Mouse (Mus musculus): ENCODE measurements around the gene Arsg. TPM values are rescaled to one million over a fixed set of nuclear protein-coding genes. Genes with fewer than 3 reads are reported as not detected.

The Arsg gene
- polyA plus RNA-seq, 1 experiment from 2014 or later: 2.4 TPM

DNA sequence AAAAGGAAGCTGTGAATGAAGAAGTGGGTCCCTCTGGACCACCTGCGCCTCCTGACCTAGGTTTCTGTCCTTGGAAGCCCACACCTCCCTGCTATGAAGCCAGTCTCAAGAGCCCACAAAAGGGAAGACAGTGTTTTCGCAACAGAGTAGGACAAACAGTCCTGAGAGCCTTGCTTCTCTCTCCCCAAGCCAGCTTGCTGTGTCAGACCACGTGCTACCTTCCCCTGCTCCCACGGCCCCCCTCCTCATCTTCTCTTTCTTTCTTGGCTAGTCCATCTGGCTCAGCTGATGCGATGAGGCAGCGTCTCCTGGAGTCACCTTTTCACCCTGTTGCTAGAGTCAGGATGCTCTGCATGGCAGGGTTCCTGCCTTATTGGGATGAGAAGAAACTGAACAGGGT, 66.1 kb downstream of the Arsg start:
- no peak overlapping the region for H3K4me3 ChIP-seq (replicated peaks)
- 52% methylated on average over 6 of the region's 6 CpGs for WGBS
- H3K4me2 ChIP-seq: no peak overlapping the region
- H3K9me3 ChIP-seq: no peaks in the 10 kb centered on the region
- H3K4me1 ChIP-seq: peaks cover 6% of the 10 kb centered on the region; the same call in 1 of the 2 replicates
- H3K27me3 ChIP-seq: no peaks in the 10 kb centered on the region
- H3K9ac ChIP-seq: no peak overlapping the region
- no peaks in the 10 kb centered on the region for H3K36me3 ChIP-seq (replicated peaks)
- ATAC-seq (ENCODE audit: low FRiP score): no peak
- no peak overlapping the region for H3K27ac ChIP-seq

DNA sequence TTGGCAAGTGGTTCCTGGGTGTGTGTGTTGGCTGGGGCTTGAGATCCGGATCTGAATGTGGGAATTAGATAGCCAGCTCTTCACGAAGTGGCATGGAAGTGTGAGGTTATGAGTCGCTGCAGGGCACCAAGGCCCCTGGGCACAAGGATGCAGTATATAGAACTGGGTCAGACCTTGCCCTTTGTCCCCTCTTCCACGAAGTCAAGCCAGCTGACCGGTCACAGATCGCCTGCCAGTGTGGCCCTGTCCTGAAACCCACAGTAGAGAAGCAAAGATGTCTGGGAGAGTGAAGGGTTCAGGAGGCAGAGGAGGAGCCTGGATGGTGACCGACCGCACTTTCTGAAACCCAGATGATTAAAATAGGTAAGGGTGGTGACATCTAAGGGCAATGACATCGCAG, 70.3 kb downstream of the Arsg start:
- Histone ChIP-seq H3K36me3 (replicated peaks) (no peaks in the 10 kb centered on the region), H3K9ac (no peak overlapping the region), H3K4me2 (no peak overlapping the region), H3K27me3 (no peaks in the 10 kb centered on the region), H3K27ac (no peak overlapping the region), H3K4me3 (replicated peaks) (no peak overlapping the region), H3K4me1 (peaks cover 6% of the 10 kb centered on the region; the same call in 1 of the 2 replicates), H3K9me3 (no peaks in the 10 kb centered on the region)
- WGBS: 87% methylated on average over 9 of the region's 9 CpGs
- ATAC-seq (ENCODE audit: low FRiP score): no peak

DNA sequence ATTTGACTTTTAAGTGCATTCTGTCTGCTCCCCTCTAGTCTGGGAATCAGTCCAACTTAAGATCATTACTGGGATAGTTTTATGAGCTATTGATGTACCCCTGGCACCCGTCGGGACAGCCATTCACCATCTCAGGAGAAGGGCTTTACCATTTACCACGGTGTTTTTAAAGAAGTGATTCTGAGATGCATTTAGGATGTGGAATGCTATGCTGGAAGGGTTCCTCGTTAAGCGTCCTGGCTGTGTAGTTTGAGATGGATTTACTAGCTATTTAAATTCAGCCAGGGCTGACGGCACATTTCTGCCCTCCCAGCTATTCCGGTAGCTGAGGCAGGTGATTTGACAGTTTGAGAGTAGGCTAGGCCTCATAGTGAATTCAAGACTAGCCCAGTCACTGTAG, 71.3 kb downstream of the Arsg start:
- no peak for ATAC-seq (ENCODE audit: low FRiP score)
- 54% methylated on average over 7 of the region's 7 CpGs for WGBS

DNA sequence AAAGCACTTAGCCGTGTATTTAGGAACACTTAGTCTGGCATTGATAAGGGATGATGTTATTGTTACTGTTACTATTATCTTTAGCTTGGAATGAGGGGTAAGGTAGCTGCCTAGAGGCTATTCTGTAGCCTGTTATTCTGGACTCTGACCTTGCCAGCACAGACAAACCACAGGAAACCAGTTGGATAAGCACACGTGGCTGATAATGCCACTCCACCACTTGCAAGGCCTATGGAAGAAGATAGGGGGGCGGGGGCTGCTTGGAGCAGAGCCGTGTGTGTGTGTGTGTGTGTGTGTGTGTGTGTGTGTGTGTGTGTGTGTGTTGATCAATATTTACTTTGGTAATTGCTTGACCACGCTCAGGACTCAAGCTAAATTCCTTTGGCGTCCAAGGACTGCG, 72.1 kb downstream of the Arsg start:
- H3K9me3 ChIP-seq: no peaks in the 10 kb centered on the region
- H3K4me3 ChIP-seq (replicated peaks): no peak overlapping the region
- H3K9ac ChIP-seq: no peak overlapping the region
- H3K27ac ChIP-seq: no peak overlapping the region
- no peak overlapping the region for H3K4me2 ChIP-seq
- WGBS: 86% methylated on average over 7 of the region's 7 CpGs
- no peaks in the 10 kb centered on the region for H3K36me3 ChIP-seq (replicated peaks)
- no peaks in the 10 kb centered on the region for H3K27me3 ChIP-seq
- ATAC-seq (ENCODE audit: low FRiP score): no peak
- no peaks in the 10 kb centered on the region; the same call in 1 of the 2 replicates for H3K4me1 ChIP-seq

More for the DNA sequence above, 71.3 kb downstream of the Arsg start:
- Histone ChIP-seq H3K4me3 (replicated peaks) (no peak overlapping the region), H3K27me3 (no peaks in the 10 kb centered on the region), H3K27ac (no peak overlapping the region), H3K4me2 (no peak overlapping the region), H3K4me1 (peaks cover 1% of the 10 kb centered on the region; the same call in 1 of the 2 replicates), H3K9me3 (no peaks in the 10 kb centered on the region), H3K36me3 (replicated peaks) (no peaks in the 10 kb centered on the region), H3K9ac (no peak overlapping the region)

DNA sequence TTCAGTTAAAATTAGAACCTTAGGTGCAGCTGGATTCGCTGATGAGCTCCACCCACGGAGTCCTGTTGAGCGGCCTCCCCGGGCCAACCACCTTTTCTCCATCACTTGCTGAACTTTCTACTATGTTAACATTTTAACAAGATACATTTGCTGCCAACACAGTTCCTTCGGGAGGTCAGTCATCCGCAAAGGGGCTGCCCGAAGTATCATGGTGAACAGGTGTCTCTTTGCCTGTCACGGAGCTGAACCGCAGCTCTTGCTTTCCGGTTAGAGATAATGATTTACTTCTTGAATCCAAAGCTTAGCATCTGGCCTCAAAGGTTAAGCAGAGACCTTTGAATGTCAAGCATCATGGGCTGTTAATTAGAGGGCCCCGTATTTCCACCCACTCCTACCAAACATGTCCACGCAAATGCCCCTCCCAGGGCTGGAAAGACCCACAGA, 72.5 kb downstream of the Arsg start:
- Histone ChIP-seq H3K27me3 (no peaks in the 10 kb centered on the region), H3K4me3 (replicated peaks) (no peak overlapping the region), H3K9me3 (no peaks in the 10 kb centered on the region), H3K27ac (no peak overlapping the region), H3K36me3 (replicated peaks) (no peaks in the 10 kb centered on the region), H3K4me2 (no peak overlapping the region), H3K4me1 (no peaks in the 10 kb centered on the region; the same call in 1 of the 2 replicates), H3K9ac (no peak overlapping the region)
- no peak for ATAC-seq (ENCODE audit: low FRiP score)
- 82% methylated on average over 12 of the region's 12 CpGs for WGBS

DNA sequence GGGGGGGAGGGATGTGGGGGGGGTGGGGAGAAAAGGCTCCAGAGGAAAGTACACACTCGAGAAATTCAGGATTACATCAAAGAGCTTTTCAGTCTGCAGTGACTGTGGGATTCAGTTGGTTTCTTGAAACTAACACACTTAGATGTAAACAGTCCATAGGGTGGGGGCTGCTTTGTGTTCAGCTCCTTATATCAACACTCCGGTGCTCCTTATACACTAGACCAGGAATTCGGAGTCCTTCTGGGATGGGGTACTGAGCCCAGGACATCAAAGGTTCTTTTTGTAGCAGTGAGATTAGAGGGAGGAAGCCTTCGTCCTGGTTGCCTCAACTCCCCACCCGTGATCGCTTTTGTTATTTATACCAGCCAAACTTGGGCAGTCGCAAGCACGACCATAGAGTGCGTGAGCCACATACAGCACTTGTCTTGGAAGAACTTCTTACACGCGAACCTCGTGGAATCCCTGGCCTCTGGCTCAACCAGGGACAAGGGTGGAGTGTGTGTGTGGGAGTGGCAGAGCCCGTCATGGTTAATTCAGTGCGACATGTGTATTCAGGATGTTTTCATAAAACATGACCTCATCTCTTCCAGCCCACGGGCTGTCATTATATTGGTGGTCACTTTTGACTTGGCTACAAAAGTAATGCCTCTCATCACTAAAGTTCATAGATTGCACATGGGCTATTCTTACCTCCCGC, 73.3 kb downstream of the Arsg start:
- H3K4me2 ChIP-seq: no peak overlapping the region
- H3K9me3 ChIP-seq: no peaks in the 10 kb centered on the region
- no peak overlapping the region for H3K27ac ChIP-seq
- no peaks in the 10 kb centered on the region for H3K27me3 ChIP-seq
- no peak overlapping the region for H3K4me3 ChIP-seq (replicated peaks)
- WGBS: 75% methylated on average over 16 of the region's 16 CpGs
- no peak for ATAC-seq (ENCODE audit: low FRiP score)
- no peaks in the 10 kb centered on the region for H3K36me3 ChIP-seq (replicated peaks)
- no peak overlapping the region for H3K9ac ChIP-seq
- H3K4me1 ChIP-seq: no peaks in the 10 kb centered on the region; the same call in 1 of the 2 replicates

DNA sequence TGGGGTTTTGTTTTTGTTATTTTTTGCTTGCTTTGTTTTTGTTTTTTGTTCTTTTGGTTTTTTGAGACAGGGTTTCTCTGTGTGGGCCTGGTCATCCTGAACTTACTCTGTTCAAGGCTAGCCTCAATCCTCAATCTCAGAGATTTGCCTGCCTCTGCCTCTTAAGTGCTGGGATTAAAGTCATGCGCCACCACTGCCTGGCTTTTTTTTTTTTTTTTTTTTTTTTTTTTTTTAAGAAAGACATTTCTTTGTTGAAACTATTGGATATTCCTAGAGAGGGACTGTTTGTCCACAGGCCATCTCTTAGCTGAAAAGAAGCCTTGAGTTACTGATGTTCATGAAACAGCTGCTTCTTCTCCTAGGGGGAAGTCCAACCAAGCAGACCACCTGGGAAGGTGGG, 74.5 kb downstream of the Arsg start:
- 100% methylated on average over 1 of the region's 1 CpGs for WGBS
- no peaks in the 10 kb centered on the region for H3K27me3 ChIP-seq
- no peaks in the 10 kb centered on the region for H3K9me3 ChIP-seq
- H3K36me3 ChIP-seq (replicated peaks): no peaks in the 10 kb centered on the region
- no peak for ATAC-seq (ENCODE audit: low FRiP score)
- no peak overlapping the region for H3K4me3 ChIP-seq (replicated peaks)
- no peaks in the 10 kb centered on the region; the same call in 1 of the 2 replicates for H3K4me1 ChIP-seq
- no peak overlapping the region for H3K27ac ChIP-seq
- no peak overlapping the region for H3K4me2 ChIP-seq
- no peak overlapping the region for H3K9ac ChIP-seq

DNA sequence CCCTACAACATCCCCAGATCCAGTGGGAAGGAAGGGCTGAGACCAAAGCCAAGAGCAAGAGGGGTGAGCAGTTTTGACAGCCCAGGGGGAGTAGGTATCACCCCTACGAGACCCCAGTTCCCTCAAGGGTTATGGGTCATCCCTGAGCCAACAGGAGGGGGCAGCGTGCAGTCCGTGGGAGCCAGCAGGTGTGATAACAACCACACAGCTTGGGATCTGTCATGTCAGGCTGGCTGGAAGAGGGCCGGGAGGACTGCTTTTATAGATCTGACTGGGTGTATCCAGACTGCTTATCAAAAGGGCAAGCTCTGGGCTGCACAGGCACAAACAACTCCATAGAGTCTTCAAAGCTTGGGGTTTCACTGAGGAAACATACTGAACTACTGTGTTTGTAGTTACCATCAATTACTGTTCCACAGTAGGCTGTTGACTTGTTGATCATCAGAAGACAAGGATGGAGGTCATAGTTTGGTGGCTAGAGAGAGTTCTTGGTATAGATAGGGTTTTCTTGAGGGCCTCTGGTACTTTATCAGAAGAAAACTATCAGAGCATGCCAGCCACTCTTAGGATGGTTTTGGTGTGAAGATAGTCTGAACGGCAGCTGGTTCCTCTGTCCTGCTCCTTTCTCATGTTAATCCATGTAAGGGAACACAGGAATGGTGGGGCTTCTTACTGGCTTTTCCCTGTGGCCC, 76.6 kb downstream of the Arsg start:
- no peaks in the 10 kb centered on the region; the same call in 1 of the 2 replicates for H3K4me1 ChIP-seq
- no peak overlapping the region for H3K4me2 ChIP-seq
- no peak overlapping the region for H3K9ac ChIP-seq
- ATAC-seq (ENCODE audit: low FRiP score): no peak
- H3K36me3 ChIP-seq (replicated peaks): no peaks in the 10 kb centered on the region
- H3K9me3 ChIP-seq: no peaks in the 10 kb centered on the region
- H3K27ac ChIP-seq: no peak overlapping the region
- H3K27me3 ChIP-seq: no peaks in the 10 kb centered on the region
- no peak overlapping the region for H3K4me3 ChIP-seq (replicated peaks)
- 80% methylated on average over 5 of the region's 5 CpGs for WGBS

DNA sequence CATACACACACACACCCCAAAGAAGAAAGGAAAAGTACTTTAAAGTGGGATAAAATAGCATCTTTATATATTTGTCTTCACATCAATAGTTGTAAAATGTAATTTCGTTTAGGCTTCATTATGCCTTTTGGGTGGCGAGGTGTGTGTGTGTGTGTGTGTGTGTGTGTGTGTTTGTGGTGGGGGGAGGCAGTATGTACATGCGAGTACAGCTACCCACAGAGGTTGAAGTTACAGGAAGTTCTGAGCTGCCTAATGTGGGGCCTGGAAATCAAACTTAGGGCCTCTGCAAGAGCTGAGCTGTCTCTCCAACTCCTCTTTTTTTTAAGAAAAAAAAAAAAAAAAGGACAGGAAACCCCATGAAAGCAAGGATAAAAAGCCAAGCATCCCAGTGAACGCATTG, 80.7 kb downstream of the Arsg start:
- H3K4me2 ChIP-seq: no peak overlapping the region
- no peaks in the 10 kb centered on the region for H3K36me3 ChIP-seq (replicated peaks)
- no peak overlapping the region for H3K4me3 ChIP-seq (replicated peaks)
- 79% methylated on average over 4 of the region's 4 CpGs for WGBS
- no peaks in the 10 kb centered on the region for H3K27me3 ChIP-seq
- H3K9ac ChIP-seq: no peak overlapping the region
- ATAC-seq (ENCODE audit: low FRiP score): no peak
- no peaks in the 10 kb centered on the region for H3K9me3 ChIP-seq
- H3K27ac ChIP-seq: no peak overlapping the region
- H3K4me1 ChIP-seq: no peaks in the 10 kb centered on the region

DNA sequence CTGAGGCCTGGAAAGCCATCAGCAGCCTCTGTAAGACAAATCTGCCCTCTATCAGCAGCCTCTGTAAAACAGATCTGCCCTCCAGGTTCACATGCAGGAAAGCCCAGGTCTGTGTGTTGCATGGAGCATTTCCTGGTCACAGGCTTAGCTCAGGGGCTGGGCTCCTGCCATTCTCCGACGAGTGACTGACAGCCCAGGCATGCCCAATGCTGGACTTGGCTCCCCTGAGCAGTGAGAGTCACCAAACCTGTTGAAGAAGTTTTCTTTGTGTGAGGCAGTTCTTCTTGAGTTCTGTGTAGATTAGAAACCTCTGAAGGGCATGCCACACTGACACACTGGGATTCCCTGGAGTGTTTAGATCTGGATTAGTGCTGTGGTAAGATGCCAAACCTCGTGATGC, 81.3 kb downstream of the Arsg start:
- Histone ChIP-seq H3K9ac (no peak overlapping the region), H3K4me3 (replicated peaks) (no peak overlapping the region), H3K4me1 (no peaks in the 10 kb centered on the region), H3K9me3 (no peaks in the 10 kb centered on the region), H3K36me3 (replicated peaks) (no peaks in the 10 kb centered on the region), H3K27me3 (no peaks in the 10 kb centered on the region), H3K27ac (no peak overlapping the region), H3K4me2 (no peak overlapping the region)
- WGBS: 50% methylated on average over 3 of the region's 3 CpGs
- no peak for ATAC-seq (ENCODE audit: low FRiP score)

DNA sequence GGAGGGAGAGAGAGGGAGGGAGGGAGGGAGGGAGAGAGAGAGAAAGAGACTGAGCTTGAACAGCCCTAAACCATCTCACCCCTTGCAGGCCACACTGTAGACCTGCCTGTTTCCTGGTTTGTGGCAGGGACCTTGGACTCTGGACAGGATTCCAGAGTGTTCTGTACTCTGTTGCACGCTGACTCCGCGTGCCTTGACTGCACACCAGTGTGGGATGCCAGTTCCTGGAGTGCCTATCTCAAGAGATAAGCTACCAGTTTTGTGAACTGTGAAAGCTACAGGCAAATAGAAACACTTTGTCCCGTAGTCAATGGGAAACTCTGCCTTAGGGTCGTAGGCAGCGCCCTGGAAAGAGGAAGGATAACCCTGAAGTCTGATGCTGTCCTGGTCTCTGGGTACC, 83.0 kb downstream of the Arsg start:
- no peaks in the 10 kb centered on the region for H3K27me3 ChIP-seq

DNA sequence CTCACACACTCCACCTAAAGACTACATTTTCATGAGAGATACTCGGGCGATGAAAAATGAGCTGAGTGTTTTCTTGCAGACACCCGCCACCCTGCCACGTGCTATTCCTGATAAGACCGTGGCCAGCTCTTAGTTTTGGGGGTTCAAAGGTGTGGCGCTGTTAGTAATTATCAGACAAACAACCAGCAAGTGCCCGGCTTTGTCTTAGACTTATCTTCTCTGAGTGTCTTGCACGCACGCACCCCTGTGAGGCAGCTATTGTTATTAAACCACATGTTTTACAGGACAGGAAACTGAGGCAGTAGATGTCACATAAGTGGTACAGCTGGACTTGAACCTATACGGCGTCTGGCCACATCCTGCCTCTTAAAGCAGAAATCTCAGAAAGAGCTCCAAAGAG, 84.2 kb downstream of the Arsg start:
- Histone ChIP-seq H3K36me3 (replicated peaks) (no peaks in the 10 kb centered on the region), H3K4me1 (no peaks in the 10 kb centered on the region), H3K9me3 (no peaks in the 10 kb centered on the region), H3K27ac (no peak overlapping the region), H3K4me2 (no peak overlapping the region), H3K9ac (no peak overlapping the region), H3K4me3 (replicated peaks) (no peak overlapping the region), H3K27me3 (no peaks in the 10 kb centered on the region)
- ATAC-seq (ENCODE audit: low FRiP score): no peak
- 92% methylated on average over 11 of the region's 11 CpGs for WGBS

More for the DNA sequence above, 83.0 kb downstream of the Arsg start:
- H3K36me3 ChIP-seq (replicated peaks): no peaks in the 10 kb centered on the region
- no peak overlapping the region for H3K27ac ChIP-seq
- no peaks in the 10 kb centered on the region for H3K9me3 ChIP-seq
- no peak overlapping the region for H3K9ac ChIP-seq
- ATAC-seq (ENCODE audit: low FRiP score): no peak
- H3K4me3 ChIP-seq (replicated peaks): no peak overlapping the region
- H3K4me1 ChIP-seq: no peaks in the 10 kb centered on the region
- WGBS: 92% methylated on average over 6 of the region's 6 CpGs
- H3K4me2 ChIP-seq: no peak overlapping the region

DNA sequence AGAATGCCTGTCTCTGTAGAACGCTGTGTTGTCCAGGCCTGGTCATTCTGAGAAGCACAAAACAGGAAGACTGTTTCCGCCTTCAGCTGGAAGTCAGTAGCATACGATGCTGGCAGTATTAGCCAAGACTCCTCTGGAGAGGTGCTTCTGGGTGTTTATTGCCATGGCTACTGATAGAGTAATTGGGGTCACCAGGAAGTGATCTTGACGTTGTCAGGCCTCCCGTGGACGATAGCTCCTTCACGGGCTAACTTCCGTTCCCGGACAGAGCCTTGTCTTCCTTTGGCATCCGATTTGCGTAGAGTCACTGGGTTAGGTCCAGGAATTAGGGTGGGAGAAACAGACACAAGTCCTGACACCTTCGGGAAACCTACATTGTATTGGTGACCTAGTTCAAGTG, 86.1 kb downstream of the Arsg start:
- no peak overlapping the region for H3K4me3 ChIP-seq (replicated peaks)
- H3K4me2 ChIP-seq: no peak overlapping the region
- no peaks in the 10 kb centered on the region for H3K27me3 ChIP-seq
- no peak overlapping the region for H3K9ac ChIP-seq
- WGBS: 94% methylated on average over 12 of the region's 12 CpGs
- no peak for ATAC-seq (ENCODE audit: low FRiP score)
- no peaks in the 10 kb centered on the region for H3K9me3 ChIP-seq
- H3K36me3 ChIP-seq (replicated peaks): no peaks in the 10 kb centered on the region
- no peak overlapping the region for H3K27ac ChIP-seq
- H3K4me1 ChIP-seq: no peaks in the 10 kb centered on the region

Data from forebrain, embryonic 12.5 days (tissue).